Mouse (Mus musculus): ENCODE measurements around the gene Glrp1. TPM values are rescaled to one million over a fixed set of nuclear protein-coding genes. Genes with fewer than 3 reads are reported as not detected.

Glrp1 gene
- total RNA-seq, 2 experiments from 2014 or later, result not detected

DNA sequence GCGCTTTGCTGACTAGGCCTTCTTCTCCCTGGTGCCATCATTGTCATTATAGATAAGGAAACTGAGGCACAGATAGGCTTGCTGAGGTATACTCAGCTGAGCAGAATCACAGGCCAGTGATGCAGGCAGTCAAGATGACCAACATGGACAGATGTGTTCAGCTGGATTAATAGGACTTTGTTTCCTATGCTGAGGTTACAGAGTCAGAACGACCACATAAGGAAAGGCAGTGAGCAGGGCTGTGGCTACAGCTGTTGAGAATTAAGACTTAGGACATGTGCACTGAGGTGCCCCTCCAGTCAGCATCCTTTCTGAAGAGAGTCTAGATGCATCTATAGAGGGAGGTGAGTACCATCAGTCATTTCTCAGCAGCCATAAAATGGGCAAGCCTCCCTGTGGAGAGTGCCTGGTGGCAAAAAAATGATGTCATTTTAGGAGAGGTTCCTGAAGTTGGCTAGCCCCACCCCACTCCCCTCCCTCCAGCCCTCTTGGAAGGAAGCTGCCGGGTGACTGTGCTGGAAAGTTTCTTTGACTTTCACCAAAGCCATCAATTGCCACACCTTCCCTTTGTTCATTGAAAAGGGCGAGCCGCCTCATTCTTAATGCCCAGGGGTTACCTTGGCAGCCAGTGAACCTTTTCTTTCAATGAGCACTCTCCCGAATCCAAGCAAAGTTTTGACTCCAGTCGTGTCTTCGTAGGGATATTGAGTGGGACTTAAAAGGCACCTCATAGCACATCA, 43.4 kb downstream of the Glrp1 start:
- intact Hi-C loops (cut with DNase I), result no loop called here
- DNase-seq (ENCODE audit: low spot score), result no peak

DNA sequence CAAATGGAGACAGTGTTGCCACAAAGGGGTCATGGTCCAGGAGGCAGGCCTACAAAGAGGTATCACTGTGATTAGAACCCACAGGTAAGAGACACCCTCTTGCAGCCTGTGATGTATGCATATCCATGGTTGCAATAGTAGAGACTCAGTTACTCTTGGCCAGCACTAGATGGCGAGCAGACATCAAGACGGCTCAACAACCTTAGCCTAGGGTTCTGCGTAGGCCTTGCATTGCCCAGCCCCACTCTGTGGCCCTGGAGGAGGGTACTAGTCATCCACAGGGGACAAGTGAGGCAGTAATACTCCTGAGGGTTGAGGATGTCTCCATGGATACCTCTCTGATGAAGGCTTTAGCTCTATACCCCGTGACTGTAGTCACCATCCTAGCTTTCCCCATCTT, 44.1 kb downstream of the Glrp1 start:
- no peak for DNase-seq (ENCODE audit: low spot score)
- intact Hi-C loops (cut with DNase I), result loop anchor here (2.0 kb wide), 1 partner anchor 241 kb away; no protein-coding TSS in a partner anchor

DNA sequence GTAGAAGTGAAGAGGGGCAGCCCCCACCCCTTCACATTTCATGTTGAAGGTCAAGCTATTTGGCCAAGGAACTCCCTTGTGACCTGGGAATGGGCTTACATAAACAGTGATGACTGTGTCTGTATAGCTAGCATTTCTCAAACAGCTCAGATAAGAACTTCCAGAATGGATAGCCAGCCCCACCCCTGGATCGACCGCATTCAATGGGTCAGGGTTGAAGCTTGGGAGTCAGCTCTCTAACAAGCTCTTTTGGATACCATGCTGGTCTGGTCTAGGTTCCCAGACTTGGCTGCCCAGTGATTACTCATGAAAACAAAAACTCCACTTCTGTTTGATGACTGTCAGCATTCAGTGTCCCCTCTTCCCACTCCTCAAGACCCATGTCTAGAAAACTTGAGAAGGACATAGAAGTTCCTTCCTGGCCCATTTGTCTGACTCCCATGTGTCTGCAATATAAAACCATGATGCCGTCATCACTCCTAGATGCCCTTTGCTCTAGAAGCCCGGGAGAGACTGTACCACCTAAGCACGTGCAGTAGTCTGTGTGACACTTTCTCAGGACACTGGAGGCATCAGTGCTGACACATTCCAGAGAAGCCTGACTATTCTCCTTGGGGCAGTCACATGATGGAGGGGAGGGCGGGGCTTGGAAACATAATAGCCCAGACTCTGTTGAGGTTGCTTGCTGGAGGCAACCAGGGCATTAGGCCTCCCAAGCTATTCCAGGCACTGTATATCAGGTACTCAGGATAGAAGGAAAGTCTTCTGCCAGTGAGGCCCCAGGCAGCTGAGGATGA, 45.6 kb downstream of the Glrp1 start:
- no peak for DNase-seq (ENCODE audit: low spot score)
- intact Hi-C loops (cut with DNase I), result loop anchor here (2.0 kb wide), 1 partner anchor 242 kb away; no protein-coding TSS in a partner anchor

DNA sequence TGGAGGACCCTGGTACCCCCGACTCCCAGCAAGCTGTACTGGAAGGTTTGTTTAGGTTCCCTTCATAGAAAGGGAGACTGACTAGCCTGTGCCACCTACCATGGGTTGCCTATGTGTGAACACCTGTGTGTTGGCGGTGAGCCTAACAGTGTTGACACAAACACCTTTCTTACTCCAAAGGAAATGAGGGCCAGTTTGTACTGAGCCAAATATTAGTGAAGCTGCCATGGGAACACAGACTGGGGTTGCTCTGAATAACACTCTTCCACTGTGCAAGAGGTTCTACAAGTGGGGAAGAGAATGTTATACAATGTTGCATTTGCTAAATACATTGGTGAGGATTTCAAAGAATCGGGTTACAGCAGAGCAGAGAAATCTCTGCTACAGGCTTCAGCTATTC, 46.6 kb downstream of the Glrp1 start:
- intact Hi-C loops (cut with DNase I), result no loop called here
- no peak for DNase-seq (ENCODE audit: low spot score)

DNA sequence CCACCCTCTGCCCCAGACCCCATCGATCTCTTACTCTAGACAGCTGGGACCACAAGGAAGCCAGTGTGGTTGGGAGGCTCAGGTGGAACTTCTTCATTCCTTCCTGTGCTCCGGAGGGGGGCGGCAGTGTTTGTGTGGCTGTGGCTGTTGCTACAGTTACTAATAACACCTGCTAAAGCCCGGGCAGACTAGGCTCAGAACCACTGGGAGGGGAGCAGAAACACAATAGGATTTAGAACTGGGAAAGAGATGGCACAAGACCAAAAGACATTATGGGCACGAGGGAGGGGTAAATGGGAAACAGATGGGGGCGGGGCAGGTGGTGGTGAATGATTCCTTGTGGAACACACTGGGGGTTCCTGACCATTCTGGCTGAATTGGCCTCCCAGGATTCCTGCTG, 47.4 kb downstream of the Glrp1 start:
- no peak for DNase-seq (ENCODE audit: low spot score)
- intact Hi-C loops (cut with DNase I), result no loop called here

DNA sequence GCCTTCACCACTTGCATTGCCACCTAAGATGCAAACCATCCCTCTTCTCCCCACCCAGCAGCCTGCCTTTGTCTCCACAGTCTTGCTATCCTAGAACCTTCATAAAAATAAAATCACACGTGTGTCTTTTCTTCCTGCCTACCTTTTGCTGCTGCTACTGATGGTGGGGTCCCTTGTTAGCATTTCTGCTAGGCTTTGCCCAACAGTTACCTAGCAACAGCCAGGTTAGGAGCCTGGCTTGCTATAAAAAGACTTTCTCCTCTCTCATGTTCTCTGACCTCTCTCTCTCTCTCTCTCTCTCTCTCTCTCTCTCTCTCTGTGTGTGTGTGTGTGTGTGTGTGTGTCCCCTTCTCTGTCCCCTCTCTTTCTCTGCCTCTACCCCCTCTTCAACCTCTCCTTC, 48.8 kb downstream of the Glrp1 start:
- DNase-seq (ENCODE audit: low spot score), result no peak
- intact Hi-C loops (cut with DNase I), result no loop called here

DNA sequence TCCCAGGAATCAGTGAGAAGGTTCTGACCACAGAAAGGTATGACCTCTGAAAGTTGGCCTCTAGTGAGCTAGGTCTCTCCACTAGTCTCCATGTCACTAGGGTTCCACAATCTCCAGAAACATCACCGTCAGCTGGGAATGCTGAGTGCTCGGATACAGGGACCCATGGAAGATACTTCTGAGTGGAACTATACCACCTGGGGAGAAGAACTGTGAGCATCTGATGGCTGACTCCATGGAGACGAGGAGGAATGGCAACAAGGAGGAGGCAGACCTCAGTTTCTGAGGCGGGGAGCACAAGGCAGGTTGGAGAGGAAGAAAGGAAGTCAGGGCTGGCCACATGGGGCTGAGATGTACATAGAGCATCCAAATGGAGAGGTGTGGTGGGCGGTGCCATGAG, 50.2 kb downstream of the Glrp1 start:
- intact Hi-C loops (cut with DNase I), result no loop called here
- DNase-seq (ENCODE audit: low spot score), result no peak

DNA sequence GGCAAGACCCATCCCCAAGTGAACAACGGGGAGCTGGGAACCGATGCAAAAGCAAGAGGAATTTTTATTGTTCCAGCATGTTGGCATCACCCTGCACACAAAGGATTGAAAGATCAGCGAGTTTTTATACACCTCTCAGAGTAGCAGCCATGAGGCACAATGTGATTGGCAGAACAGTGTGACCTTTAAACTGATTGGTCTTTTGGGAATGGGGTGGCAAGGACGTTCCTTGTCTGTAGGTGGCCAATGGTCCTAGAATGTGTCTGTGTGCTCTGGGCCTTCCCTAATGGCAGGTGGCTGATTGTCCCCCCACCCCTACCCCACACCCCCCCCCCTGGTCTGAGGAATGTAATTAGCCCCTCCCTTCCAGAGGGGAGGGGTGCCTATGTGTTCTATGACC, 50.7 kb downstream of the Glrp1 start:
- no peak for DNase-seq (ENCODE audit: low spot score)
- intact Hi-C loops (cut with DNase I), result no loop called here

DNA sequence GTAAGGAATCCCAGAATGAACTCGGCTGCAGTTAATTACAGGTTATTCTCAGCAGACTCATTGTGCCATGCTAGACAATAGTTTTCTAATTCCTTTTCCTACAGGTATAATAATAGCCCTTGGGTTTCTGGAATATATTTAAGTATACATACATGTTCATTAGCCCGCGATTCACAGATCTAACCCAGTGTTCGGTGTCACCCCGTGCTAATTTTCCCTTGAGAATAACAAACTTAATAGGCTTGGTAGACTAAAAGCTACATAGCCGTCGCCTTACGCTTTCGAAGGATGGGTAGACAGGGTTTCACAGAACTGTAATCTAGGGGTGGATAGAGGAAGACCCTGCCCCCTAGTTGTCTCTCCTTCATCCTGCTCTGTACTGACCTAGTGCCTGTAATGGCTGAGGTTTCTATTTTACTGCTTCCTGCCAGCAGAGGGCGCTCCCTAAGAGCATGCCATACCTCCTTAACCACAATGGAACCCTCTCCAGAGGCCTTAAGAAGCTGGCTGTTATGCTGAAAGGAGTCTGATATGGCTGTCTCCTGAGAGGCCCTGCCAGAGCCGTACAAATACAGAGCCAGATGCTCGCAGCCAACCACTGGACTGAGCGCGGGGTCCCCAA, 53.3 kb downstream of the Glrp1 start:
- DNase-seq (ENCODE audit: low spot score), result peak; percentile 35
- intact Hi-C loops (cut with DNase I), result loop anchor here (1.0 to 2.0 kb wide), 2 partner anchors 106 to 250 kb away; no protein-coding TSS in a partner anchor

DNA sequence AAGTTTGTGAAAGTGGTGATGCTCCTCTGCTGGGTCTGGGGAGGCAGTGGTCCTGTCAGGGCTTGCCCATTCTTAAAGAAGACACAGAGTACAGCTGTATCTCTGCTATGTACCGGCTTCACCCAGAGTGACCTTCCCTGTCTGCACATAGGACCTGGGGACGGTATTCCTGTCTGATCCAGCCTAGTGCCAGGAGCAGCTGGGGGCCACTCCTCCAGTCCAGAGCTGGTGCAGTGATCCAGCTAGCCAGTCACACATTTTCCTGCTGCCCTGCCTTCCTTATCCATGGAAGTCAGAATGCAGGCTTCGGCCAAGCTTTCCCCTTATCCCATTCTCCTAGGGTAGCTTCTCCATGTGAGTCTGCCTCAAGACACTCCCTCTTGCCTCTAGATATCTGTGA, 54.1 kb downstream of the Glrp1 start:
- intact Hi-C loops (cut with DNase I), result loop anchor here (1.0 to 2.0 kb wide), 2 partner anchors 107 to 251 kb away; no protein-coding TSS in a partner anchor
- DNase-seq (ENCODE audit: low spot score), result no peak

DNA sequence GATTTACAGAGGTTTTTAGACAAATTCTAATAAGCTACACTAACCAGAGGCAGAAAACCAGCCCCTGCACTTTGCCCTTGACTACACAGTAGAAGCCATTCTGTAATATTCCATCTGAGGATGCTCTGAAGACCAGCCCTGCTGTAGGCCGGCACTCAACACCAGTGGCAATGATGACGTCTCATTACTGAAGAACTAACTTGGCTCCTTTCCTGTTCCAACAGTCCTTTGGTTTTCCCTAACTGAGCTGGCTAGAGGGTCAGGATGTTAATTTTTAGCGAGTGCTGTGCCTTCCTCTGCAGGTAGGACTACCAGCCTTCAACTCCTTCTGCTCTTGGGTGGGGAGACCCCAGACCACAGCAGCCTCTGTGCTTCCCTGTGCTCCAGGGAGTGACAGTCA, 55.2 kb downstream of the Glrp1 start:
- DNase-seq (ENCODE audit: low spot score), result no peak
- intact Hi-C loops (cut with DNase I), result no loop called here

DNA sequence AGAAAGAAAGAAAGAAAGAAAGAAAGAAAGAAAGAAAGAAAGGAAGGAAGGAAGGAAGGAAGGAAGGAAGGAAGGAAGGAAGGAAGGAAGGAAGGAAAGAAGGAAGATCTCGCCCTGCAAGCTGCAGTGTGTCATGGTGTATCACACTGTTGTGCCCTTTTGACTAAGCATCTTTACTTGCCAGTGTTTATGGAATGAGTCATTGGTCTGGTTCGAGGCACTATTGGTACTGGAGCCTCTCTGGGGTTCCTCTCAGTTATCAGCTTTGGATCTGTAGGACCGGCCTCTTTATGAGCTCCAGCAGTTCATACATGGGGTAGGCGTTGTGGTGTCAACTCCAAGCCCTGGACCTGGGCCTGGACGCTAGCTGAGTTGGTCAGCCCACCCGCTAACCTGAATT, 57.7 kb downstream of the Glrp1 start:
- intact Hi-C loops (cut with DNase I), result no loop called here

DNA sequence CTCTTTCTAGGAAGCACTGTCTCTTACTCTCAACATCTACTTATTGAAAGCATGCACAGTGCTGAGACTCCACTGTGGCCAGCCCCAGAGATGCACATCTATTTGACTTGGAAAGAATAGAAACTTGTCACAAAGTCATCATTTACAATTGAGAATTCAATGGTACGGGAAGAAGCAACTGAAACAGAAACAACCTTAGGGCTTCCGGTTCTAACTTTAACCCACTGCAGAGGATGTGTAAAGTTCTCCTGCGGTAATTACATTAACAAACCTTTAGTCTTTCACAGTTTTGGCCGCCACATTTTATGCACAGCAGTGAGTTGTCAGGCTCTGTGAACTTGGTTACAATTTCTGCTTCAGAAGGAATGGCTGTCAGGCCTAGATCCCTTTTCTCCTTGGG, 59.2 kb downstream of the Glrp1 start:
- intact Hi-C loops (cut with DNase I), result no loop called here

More for the DNA sequence above, 57.7 kb downstream of the Glrp1 start:
- no peak for DNase-seq (ENCODE audit: low spot score)

More for the DNA sequence above, 59.2 kb downstream of the Glrp1 start:
- DNase-seq (ENCODE audit: low spot score), result no peak

Other genes starting within 250 kb of the Glrp1 start
- gene Hjurp, start 232.4 kb downstream of the Glrp1 start, total RNA-seq (2021), result 10 to 100 TPM; 14.5 to 14.6 TPM
- not detected for gene Trpm8, start 232.4 kb downstream of the Glrp1 start, total RNA-seq (2021)
- gene Spp2, start 103.1 kb downstream of the Glrp1 start, total RNA-seq (2021), result not detected
- gene Arl4c, start 192.2 kb upstream of the Glrp1 start, total RNA-seq (2021), result 1 to 10 TPM; 6.4 to 6.9 TPM